Mouse (Mus musculus) embryo, embryonic 10.5 days (tissue): Measurements from ENCODE around the gene Gabrr2.

Experiments used
- DNase-seq: peaks from one replicate; pipeline ENCODE4 v3.0.0-alpha.2; 2015; ENCODE audit warnings: low spot score

The Gabrr2 gene

GRCm38 (mm10) chr4:33062981-33063380 lies at the start of gene Gabrr2:
Gene Gabrr2, plus strand, starts transcription at chr4:33062999.
- no peak for DNase-seq

GRCm38 (mm10) chr4:33018361-33018999 lies 44.3 kb upstream of the Gabrr2 start:
- peak; percentile 92 for DNase-seq

- no peak for DNase-seq
Observed at GRCm38 (mm10) chr4:33024420-33024819, 38.4 kb upstream of the Gabrr2 start.

GRCm38 (mm10) chr4:33029104-33029503 lies 33.7 kb upstream of the Gabrr2 start:
- DNase-seq, result no peak

- DNase-seq, result peak; percentile 68
Observed at GRCm38 (mm10) chr4:33030264-33031194, 32.3 kb upstream of the Gabrr2 start.

GRCm38 (mm10) chr4:33031195-33031960 lies 31.4 kb upstream of the Gabrr2 start, which contains the start of gene Ube2j1:
Gene Ube2j1, plus strand, starts transcription at chr4:33031416.
- DNase-seq, result peak; percentile 88

GRCm38 (mm10) chr4:33032045-33032444 lies 30.8 kb upstream of the Gabrr2 start:
- peak; percentile 17 for DNase-seq

GRCm38 (mm10) chr4:33033515-33033914 lies 29.3 kb upstream of the Gabrr2 start:
- DNase-seq, result no peak

GRCm38 (mm10) chr4:33039826-33040225 lies 23.0 kb upstream of the Gabrr2 start:
- no peak for DNase-seq

- no peak for DNase-seq
Observed at GRCm38 (mm10) chr4:33049601-33050000, 13.2 kb upstream of the Gabrr2 start.

- no peak for DNase-seq
Observed at GRCm38 (mm10) chr4:33052055-33052454, 10.7 kb upstream of the Gabrr2 start.

- peak; percentile 22 for DNase-seq
Observed at GRCm38 (mm10) chr4:33052650-33053049, 10.1 kb upstream of the Gabrr2 start.

GRCm38 (mm10) chr4:33054426-33054825 lies 8.4 kb upstream of the Gabrr2 start:
- DNase-seq, result no peak

- no peak for DNase-seq
Observed at GRCm38 (mm10) chr4:33056317-33056716, 6.5 kb upstream of the Gabrr2 start.

- no peak for DNase-seq
Observed at GRCm38 (mm10) chr4:33057890-33058687, 4.7 kb upstream of the Gabrr2 start.

GRCm38 (mm10) chr4:33061158-33061557 lies 1.6 kb upstream of the Gabrr2 start:
- DNase-seq, result no peak

- no peak for DNase-seq
Observed at GRCm38 (mm10) chr4:33064986-33065385, 2.2 kb downstream of the Gabrr2 start.

- DNase-seq, result no peak
Observed at GRCm38 (mm10) chr4:33066223-33066960, 3.6 kb downstream of the Gabrr2 start.

GRCm38 (mm10) chr4:33067331-33067730 lies 4.5 kb downstream of the Gabrr2 start:
- DNase-seq, result no peak

GRCm38 (mm10) chr4:33067826-33068225 lies 5.0 kb downstream of the Gabrr2 start:
- no peak for DNase-seq

- DNase-seq, result no peak
Observed at GRCm38 (mm10) chr4:33068894-33069293, 6.1 kb downstream of the Gabrr2 start.
